Mouse (Mus musculus) ovary, postnatal 36 days (tissue): ENCODE data around the gene Kcnc4.

ENCODE experiments used
- DNase-seq: peaks from one replicate; pipeline ENCODE4 v3.0.0; 2022; ENCODE audit warnings: low spot score, mixed read lengths

Gene Kcnc4

DNA sequence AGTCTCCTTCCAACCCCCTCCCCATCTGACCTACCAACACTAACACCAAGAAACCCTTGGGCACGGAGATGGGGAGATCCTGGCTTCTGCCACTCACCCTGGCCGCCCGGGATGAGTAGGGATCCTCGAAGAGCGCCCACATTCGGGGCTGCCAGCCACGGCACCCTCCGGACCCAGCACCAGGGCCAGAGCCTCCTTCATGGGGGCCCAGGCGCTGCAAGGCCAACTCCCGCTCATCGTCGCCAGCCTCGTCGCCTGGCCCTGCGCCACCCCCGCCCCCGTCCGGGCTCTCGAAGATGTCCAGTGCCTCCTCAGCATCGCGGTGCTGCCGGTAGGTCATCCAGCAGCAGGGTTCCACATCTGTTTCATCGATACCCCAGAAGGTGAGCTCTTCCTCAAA is 1.2 kb downstream of the Kcnc4 start:
- no peak for DNase-seq

DNA sequence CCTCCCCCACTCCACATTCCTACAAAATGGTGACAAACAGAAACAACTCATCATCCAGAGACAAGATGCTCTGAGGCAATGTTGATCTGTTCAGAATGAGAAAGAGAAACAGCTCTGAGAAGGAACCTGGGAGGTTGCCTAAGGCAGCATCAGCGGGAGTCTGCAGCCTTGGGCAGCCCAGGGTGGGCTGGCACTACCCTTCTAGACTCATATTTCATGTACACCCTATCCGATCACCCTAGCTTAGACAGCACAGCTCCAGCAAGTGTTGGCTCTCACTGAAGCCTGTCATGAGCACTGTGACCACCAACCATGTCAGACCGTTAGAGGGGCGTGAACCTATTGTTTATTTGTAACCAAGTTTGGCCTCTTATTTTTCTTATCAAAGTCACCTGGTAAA is 5.1 kb downstream of the Kcnc4 start:
- DNase-seq: no peak

DNA sequence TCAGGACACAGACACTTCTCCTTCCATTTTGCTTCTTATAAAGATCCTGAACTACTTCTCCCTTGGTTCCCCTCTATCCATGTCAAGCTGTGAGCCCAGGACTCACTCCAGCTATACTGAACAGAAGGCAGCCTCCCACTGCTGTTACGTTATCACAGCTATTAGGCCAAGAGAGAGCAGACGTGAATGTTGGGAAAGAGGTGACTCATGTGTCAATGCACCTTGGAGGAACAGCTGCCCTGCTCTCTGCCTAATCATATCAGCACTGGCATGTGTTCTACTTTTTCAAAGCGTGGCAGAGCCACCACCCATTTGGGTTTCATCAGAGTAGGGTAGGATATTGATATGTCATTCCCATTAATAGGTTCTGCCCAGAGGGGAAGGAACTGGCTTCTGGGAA is 12.5 kb downstream of the Kcnc4 start:
- DNase-seq: no peak

DNA sequence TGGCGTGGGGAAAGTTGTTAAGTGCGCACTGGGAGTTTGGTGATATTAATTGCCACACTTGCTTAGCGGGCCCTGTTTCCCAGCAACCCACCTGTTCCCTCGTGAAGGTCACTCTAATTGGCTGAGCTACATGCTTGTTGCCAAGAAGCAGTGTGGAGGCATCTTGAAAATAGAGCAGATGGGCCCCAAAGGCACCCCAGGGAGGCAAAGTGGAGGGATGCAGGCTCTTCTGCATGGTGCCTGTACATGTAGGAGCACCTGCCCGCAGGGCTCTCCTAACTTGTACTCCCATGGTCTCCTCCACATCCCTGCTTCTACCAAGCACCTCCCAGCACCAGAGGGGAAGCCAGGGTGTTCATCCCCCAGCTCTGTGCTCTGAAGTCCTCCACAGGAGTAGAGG is 15.5 kb downstream of the Kcnc4 start:
- no peak for DNase-seq

DNA sequence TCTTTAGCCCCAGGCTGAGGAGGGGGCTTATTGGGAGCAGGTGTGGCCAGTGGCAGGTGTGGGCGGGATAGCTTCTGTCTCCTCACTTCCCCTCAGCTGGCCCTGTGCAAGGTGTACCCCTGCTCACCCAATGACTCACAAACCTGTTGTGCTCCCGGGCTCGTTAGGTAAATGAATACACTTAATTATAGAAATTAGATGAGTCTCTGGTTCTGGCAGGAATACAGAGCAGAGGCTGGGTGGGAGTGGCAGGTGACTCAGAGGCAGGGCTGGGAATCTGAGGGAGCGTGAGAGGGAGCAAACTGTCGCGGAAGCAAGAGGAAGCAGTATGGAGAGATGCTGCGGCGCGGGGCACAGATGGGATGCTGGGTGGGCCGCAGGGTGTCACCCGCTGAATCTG is 17.2 kb downstream of the Kcnc4 start:
- no peak for DNase-seq

DNA sequence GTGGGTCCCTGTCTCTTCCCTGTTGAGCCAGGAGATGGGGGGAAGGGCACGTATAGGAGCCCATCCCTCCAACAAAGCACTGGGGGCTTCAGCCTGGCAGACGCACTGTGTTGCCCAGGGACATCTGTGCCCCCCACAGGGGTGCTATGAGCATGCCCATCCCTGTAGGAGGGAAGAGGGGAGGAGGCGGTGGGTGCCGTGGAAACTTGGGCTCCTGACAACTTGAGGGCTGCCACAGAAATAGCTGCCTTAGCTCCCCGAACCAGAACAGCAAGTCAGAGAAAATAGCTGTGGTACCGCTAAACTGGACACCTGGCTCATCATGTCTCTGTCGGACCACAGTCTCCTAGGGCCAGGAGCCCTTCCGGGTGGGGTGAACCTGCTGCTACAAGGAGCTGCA is 18.0 kb downstream of the Kcnc4 start:
- DNase-seq: no peak

DNA sequence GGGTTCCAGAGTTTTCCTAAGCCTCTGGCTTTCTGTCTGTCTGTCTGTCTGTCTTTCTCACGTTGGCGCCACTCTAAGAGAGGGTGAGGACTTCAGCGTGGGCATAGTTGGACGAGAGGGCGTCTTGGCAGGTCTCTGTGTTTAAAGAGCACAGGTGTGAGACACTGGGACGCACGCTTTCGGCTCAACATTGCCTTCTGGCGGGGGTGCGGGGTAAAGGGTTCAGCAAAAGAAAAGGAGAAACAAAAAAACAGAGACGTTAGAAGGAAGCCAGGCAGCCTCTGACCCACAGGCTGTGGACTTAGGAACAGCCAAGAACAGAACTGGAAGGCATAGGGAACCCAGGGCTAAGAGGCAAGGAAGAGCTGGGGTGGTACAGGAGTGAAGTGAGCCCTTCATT is 20.1 kb downstream of the Kcnc4 start:
- no peak for DNase-seq

DNA sequence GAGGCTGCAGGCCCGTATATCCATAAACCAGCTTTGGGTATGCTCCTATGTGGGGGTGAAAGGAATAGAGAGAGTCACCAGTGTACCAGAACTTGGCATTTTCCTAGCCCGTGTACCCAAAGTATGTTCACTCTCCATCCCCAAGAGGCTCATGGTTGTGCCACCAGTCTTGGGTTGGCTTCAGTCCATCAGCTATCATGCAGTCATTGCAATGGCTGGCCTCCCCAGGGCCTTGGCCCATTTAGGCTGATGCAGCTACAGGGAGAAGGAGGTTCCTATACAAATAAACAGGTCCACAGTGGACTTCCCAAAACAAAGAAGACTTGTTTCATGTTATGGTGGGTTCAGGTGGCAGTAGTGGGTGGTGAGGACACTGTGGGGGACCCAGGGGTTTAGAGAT is 21.7 kb downstream of the Kcnc4 start:
- DNase-seq: no peak

DNA sequence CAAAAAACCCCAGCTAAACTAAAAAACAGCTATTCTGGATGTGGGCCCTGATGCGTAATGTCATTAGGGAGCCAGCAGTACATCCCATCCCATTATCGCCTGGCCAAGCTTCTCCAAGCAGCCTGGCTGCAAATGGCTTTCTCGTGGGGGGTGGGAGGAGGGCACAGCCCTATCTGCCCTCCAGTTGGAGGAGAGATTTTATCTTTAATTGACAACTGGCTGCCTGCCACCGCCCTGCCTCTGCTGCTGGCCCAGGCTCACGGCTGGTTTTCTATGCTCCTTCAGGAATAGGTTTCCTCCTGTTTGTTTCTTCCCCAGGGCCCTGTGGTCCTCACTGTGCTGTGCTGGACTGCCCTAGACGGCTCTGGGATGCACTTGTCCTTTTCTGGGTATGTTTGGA is 22.9 kb downstream of the Kcnc4 start:
- no peak for DNase-seq

DNA sequence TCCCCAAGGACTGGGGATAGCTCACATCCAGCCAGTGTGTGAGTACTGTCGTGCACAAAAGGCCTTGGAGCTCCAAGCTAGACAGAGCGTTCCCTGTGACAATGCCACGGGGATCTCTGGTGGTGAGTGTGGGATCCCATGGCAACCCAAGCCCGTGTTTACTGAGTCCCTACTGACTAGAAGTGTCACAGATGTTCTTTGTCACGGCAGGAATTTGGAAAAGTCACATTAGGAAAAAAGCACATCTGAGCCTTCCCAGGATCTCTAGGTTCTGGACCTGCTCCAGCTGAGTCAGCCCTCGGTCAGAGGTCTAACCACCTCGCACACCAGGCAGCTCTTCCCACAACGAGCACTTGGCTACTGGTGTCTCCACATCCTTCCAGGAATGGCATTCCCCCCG is 25.7 kb downstream of the Kcnc4 start:
- DNase-seq: no peak

DNA sequence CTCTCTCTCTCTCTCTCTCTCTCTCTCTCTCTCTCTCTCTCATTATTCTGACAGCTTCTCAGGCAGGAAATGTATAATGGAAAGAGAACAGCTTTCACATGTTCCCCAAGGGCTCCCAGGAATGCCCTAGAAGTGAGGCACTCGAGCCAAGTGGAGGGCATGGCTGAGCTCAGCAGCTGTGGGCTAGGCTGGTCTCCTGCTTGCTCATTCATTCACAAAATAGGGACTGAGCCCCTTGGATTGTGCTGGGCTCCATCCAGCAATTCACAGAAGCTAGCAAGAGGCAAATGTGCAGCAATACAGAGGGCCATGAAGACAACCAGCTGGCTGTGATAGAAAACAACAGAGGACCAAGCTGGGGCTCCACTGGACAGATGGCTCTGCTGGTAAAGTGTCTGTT is 28.1 kb downstream of the Kcnc4 start:
- no peak for DNase-seq

DNA sequence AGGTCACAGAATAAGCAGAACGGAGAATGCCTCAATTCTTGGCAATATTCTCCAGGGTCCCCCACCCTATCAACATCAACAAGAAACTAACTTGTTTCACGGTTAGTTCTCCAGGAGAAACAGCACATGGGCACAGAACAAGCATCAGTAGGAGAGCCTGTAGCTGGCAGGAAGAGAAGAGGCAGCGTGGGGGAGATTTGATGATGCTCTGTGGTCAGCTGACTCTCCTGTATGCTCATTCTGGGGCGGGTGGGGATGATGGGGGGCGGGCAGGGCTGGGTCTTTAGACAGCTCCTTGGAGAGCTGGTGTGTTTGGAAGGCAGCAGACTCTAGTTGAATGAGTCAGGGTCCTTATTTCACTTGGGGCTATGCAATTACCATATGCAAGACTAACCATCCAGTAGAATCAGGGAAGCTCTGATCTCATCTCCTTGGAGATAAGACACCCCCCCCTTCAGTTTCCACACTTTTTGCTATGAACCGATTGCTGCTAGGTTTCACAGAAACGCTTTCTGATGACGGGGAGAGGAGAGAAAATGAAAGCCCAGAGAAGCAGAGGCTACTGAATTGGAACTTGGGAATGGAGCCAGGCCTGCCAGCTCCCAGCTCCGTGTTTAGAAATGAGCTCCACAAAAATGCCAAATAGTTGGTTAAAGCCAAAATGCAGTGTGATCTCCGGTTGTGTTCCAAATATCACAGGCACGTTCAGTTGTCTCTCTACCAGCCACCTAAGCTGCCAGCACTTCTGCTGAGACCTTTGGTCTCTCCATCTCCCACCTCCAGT is 34.9 kb downstream of the Kcnc4 start:
- no peak for DNase-seq

DNA sequence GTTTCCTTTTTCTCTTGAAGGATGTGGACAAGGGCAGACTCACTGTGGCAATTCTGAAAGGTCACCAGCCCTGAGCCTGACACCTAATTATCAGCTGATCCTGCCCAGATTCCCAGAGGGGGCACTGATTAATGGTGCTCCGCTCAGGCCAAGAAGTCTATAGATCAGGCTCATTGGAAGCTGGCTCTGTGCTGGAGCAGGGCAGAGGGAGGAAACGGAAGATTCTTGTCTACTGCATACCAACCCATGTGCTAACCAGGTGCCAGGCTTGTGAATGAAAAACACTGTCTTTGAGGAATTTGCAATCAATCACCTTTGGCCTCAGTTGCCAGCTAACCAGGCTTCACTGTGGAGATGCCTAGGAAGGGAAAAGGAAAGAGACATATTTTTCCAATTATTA is 39.2 kb downstream of the Kcnc4 start:
- no peak for DNase-seq

DNA sequence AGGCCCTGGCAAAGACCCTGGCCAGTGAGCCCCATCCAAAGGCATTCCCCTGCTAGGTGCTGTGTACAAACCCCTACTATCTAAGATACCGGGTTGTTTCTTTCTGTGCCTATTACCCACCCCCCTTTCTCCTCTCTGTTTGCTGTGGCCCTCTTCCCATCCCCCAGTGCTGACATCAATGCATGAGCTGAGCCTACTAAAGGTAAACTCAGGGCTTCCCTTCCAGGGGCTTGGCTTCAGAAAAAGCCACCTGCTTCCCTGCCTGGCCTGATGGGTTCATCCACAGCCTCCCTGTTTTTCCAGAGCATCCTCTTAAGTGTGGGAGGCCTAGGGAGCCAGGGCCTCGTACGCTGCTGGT is 42.1 kb downstream of the Kcnc4 start:
- no peak for DNase-seq

DNA sequence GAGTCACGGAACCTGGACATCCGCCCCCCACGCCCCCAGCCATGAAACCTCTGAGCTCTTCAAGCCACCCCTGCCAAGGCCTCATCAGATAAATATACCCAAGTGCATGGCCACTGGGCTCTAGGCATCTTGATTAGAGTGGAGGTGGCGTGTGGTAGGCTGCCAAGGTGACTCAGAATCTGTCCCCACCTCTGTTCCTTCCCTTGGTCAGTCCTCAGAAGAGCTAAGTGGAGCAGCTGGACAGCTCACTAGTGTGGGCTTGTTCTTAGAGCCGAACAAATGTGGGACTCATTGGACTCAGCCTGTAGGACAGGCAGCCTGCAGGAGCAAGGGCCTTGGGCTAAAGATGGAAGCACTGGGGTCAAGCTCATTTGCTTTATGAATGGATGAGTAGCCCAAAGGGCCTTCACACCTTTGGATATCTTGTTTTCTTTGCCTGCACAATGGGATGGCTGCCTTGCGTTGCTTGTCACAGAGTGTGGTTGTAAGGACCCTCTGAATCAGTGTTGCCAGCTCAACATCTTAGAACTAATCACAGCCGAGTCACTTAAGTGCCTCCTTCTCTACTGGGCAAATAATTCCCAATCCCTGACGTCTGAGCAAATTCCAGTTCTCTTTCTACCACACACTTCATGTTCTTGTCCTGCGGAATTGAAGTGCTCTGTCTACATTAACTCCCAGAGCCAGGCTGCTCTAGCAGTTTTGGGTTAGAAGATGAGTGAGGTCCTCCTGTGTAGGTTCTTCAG is 42.6 kb downstream of the Kcnc4 start:
- no peak for DNase-seq

DNA sequence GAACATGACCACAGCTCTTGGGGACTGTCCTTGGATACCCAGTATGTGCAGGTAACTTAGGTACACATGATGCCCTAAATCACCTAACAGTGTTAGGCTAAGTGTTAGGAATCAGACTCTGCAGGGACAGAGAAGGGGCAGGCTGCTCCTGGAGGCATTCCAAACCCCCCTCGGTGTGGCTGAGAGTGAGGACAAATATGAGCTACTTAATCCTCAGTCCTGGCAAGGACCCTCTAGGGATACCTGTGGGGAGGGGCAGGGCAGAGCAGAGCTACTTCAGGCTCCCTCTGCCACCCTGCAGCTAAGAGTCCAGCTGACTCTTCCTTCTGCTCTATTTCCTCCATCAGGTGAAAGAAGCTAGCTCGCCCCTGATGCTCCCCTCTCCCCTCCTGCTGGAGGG is 46.3 kb downstream of the Kcnc4 start:
- DNase-seq: no peak

DNA sequence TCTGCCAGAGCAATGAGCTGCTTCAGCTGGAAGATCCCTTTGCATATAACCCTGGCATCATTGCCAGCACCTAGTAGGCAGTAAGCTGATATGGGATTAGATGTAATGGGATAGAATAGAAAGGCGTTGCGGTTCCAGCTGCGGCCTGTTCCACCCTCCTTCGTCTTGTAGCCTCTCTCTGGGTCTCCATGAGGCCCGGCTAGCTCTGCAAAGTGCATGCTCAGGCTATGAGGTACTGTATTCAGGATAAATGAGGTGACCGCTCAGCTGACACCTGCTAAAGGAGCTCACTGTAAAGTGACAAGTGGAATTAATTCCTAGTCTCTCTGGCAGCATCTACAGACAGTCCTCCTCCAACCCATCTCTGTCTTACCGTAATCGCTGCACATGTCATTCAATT is 46.8 kb downstream of the Kcnc4 start:
- no peak for DNase-seq

DNA sequence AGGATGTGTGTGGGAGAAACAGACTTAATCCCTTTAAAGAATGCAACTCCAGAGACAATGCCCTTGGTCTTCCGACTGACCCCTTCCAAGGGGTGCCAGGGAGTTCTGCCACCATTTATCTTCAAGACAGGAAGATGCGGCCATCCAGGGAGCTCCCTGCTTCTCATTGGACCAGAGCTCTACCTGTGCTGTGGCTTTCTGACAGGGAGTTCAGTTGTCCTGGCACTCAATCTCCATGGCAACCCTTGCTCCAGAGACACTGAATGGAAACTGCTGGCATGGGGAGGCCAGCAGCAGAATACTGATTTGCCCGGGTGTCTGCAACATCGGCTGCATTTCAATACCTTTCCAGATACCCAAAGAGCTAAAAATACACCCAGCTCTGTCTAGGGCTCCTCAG is 47.7 kb downstream of the Kcnc4 start:
- DNase-seq: no peak

DNA sequence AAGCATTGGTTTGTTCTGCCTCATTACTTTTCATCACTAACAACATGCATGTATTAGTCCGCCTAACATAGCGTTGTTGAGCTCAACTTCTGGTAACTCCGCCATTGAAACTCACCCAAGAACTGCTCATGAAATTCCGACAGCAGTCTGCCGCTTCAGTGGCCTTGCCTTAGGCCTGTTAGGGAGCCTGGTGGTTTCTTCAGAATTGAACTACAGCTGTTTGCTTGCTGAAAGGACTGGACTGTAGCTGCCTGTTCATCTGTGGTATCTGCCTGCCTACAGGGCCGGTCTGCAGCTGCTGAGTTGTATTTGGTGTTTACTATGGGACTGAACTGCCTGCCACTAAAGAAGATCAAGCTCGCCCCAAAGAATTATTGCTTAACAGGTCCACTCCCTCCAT is 58.0 kb downstream of the Kcnc4 start:
- DNase-seq: no peak

DNA sequence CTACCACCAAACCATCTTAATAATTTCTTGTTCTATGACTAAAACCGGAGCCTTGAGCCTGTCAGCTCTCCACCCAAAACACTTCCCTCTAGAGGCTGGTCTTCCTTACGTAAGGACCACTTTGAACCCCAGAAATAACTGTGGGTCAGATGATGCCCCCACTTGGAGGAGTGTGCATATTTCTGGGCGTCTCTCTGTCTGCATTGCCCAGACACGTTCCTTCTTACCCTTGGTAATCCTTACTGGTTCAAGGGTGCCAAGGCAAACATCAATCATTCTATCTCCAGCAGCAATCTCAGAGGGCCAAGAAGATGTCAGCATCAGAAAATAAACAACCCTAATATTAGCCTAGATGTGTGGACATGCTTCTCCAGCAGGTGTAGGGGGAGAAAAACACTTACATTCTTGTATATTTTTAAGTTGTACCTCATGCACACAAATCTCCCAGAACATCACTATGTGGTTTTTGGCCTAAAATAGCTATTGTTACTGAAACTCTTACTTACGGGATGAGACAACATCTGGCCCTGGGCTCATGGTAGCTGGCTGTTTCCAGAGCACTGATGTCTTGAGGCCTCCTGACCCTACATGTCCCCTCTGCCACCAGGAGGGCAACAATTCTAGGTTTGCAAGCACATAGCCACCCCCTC is 59.2 kb downstream of the Kcnc4 start:
- DNase-seq: no peak

DNA sequence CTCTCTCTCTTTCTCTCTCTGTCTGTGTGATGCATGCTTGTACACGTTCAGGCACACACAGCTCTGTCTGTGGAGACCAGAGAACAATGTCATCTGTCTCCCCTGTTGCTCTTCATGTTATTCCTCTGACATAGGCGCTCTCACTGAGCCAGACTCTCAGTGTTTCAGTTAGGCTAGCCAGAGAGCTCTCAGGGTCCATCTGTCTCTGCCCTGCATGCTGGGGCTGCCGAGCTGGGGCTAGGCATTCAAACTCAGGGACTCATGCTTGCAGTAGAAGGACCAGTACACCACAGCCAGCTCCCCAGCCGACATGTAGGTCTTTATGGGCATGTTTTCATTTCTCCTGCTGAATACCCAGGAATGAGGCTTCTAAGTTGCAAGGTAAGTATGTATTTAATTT is 68.2 kb downstream of the Kcnc4 start:
- no peak for DNase-seq
